Comparison of ENCODE assay signal across 39 mouse cellular contexts in genomic region chr16:32818441-32818840, GRCm38 (mm10). TPM values are rescaled to one million over a fixed set of nuclear protein-coding genes. Genes with fewer than 3 reads are reported as not detected.
"Had no signal": no experiment of that assay in that cellular context is flagged by ENCODE, and none has a peak within 500 bp of the region (broad histone marks: within the 10 kb centered on the region; RNA-seq: fewer than 3 reads in every experiment).

No protein-coding gene starts in this region.

- H3K9me3 ChIP-seq: limb, embryonic 10.5 days; limb, embryonic 12.5 days; limb, embryonic 13.5 days; limb, embryonic 15.5 days; liver, embryonic 13.5 days; liver, embryonic 15.5 days; lung, embryonic 15.5 days; megakaryocyte, embryonic 14.5 days; midbrain, embryonic 10.5 days; midbrain, embryonic 12.5 days; midbrain, embryonic 13.5 days; midbrain, embryonic 15.5 days; neural tube, embryonic 12.5 days had no signal

- H3K4me2 ChIP-seq: limb, embryonic 12.5 days; limb, embryonic 13.5 days; limb, embryonic 15.5 days; liver, embryonic 11.5 days; liver, embryonic 13.5 days; liver, embryonic 15.5 days; lung, embryonic 14.5 days; lung, embryonic 15.5 days; midbrain, embryonic 11.5 days; midbrain, embryonic 12.5 days; midbrain, embryonic 13.5 days; midbrain, embryonic 15.5 days; neural tube, embryonic 12.5 days had no signal

- ATAC-seq: liver, postnatal 0 days; midbrain, embryonic 13.5 days; midbrain, embryonic 15.5 days; midbrain, embryonic 16.5 days had no signal

- H3K36me3 ChIP-seq: liver, embryonic 15.5 days had no signal

- H3K27me3 ChIP-seq: limb, embryonic 12.5 days; limb, embryonic 13.5 days; limb, embryonic 15.5 days; lung, embryonic 15.5 days; midbrain, embryonic 15.5 days; neural tube, embryonic 12.5 days had no signal

- H3K9ac ChIP-seq: limb, embryonic 12.5 days; limb, embryonic 13.5 days; limb, embryonic 15.5 days; liver, embryonic 13.5 days; liver, embryonic 14.5 days; liver, embryonic 15.5 days; liver, postnatal 0 days; lung, embryonic 14.5 days; lung, embryonic 15.5 days; midbrain, embryonic 12.5 days; midbrain, embryonic 13.5 days; midbrain, embryonic 15.5 days; neural tube, embryonic 12.5 days had no signal

- H3K4me3 ChIP-seq: limb, embryonic 10.5 days; limb, embryonic 12.5 days; limb, embryonic 13.5 days; limb, embryonic 15.5 days; liver, embryonic 13.5 days; liver, embryonic 15.5 days; lung, embryonic 15.5 days; megakaryocyte, embryonic 14.5 days; midbrain, embryonic 10.5 days; midbrain, embryonic 12.5 days; midbrain, embryonic 13.5 days; midbrain, embryonic 15.5 days; myocyte; neural tube, embryonic 12.5 days had no signal

- H3K27ac ChIP-seq: limb, embryonic 10.5 days; limb, embryonic 12.5 days; limb, embryonic 13.5 days; limb, embryonic 15.5 days; liver, embryonic 13.5 days; liver, embryonic 14.5 days; liver, embryonic 15.5 days; lung, embryonic 15.5 days; macrophage; midbrain, embryonic 10.5 days; midbrain, embryonic 12.5 days; midbrain, embryonic 13.5 days; midbrain, embryonic 15.5 days; neural tube, embryonic 12.5 days had no signal

- DNase-seq: left cerebral cortex, postnatal 4 days; liver; liver, embryonic 13.5 days; liver, postnatal 0 days; lung, adult 2 months; lung, embryonic 14.5 days; midbrain, embryonic 14.5 days had no signal

RNA-seq across cellular contexts. Expression of gene Smbd1, which starts 8.2 kb away (rescaled TPM):
- total RNA-seq: left cerebral cortex, adult 8-10 months; left cerebral cortex, postnatal 10 days; left cerebral cortex, postnatal 14 days; left cerebral cortex, postnatal 25 days; left cerebral cortex, postnatal 36 days; left cerebral cortex, postnatal 4 days; megakaryocyte progenitor cell, adult 5-6 weeks; megakaryocyte, adult 5-6 weeks; megakaryocyte-erythroid progenitor cell, adult 5-6 weeks; midbrain, postnatal 0 days; monocyte, adult 5-6 weeks had no signal
- polyA plus RNA-seq: limb, embryonic 10.5 days; limb, embryonic 11.5 days; limb, embryonic 12.5 days; limb, embryonic 13.5 days; limb, embryonic 14.5 days; limb, embryonic 15.5 days; liver, embryonic 11.5 days; liver, embryonic 13.5 days; liver, embryonic 15.5 days; liver, embryonic 16.5 days; liver, postnatal 0 days; lung, embryonic 14.5 days; lung, embryonic 15.5 days; macrophage; midbrain, embryonic 10.5 days; midbrain, embryonic 11.5 days; midbrain, embryonic 12.5 days; midbrain, embryonic 13.5 days; midbrain, embryonic 14.5 days; midbrain, embryonic 15.5 days; midbrain, embryonic 16.5 days; midbrain, postnatal 0 days; myocyte; neural tube, embryonic 11.5 days; neural tube, embryonic 12.5 days had no signal

RNA-seq across cellular contexts. Expression of gene Muc20, which starts 21.2 kb away (rescaled TPM):
- total RNA-seq: left cerebral cortex, adult 8-10 months; left cerebral cortex, postnatal 10 days; left cerebral cortex, postnatal 14 days; left cerebral cortex, postnatal 25 days; left cerebral cortex, postnatal 36 days; left cerebral cortex, postnatal 4 days; megakaryocyte progenitor cell, adult 5-6 weeks; megakaryocyte-erythroid progenitor cell, adult 5-6 weeks; monocyte, adult 5-6 weeks had no signal
- polyA plus RNA-seq: limb, embryonic 10.5 days; limb, embryonic 11.5 days; limb, embryonic 12.5 days; limb, embryonic 13.5 days; limb, embryonic 15.5 days; liver, embryonic 11.5 days; liver, embryonic 16.5 days; liver, postnatal 0 days; lung, embryonic 14.5 days; macrophage; midbrain, embryonic 10.5 days; midbrain, embryonic 11.5 days; midbrain, embryonic 12.5 days; midbrain, embryonic 13.5 days; midbrain, embryonic 14.5 days; midbrain, embryonic 15.5 days; midbrain, embryonic 16.5 days; midbrain, postnatal 0 days; neural tube, embryonic 11.5 days; neural tube, embryonic 12.5 days had no signal
